Mouse (Mus musculus) stomach, embryonic 14.5 days (tissue): ENCODE results near the gene Inf2. TPM values are rescaled to one million over a fixed set of nuclear protein-coding genes. Genes with fewer than 3 reads are reported as not detected.
A peak's percentile ranks its signal among the peaks of the same experiment; 100 is the strongest.

Experiments
- ATAC-seq: fragments of 200-750 bp; cut with Nextera tagmentation; 2 replicates; pipeline ENCODE4 v1.8.0; 2017; ENCODE audit warnings: low read depth, moderate TSS enrichment; ENCODE audit not compliant: insufficient number of reproducible peaks, insufficient read depth, low FRiP score
- H3K27ac ChIP-seq: fragments of 300-500 bp; sonication (generic); 2 replicates; pipeline ENCODE4 v1.5.1; 2014; ENCODE audit warnings: mild to moderate bottlenecking, low read length, moderate library complexity, mixed read lengths
- H3K27me3 ChIP-seq: fragments of 300-500 bp; sonication (generic); 2 replicates; pipeline ENCODE4 v1.6.1; 2014; ENCODE audit warnings: low read length, control low read depth, mixed read lengths; ENCODE audit not compliant: control insufficient read depth, insufficient read depth
- H3K36me3 ChIP-seq: fragments of 300-500 bp; sonication (generic); 2 replicates; pipeline ENCODE4 v1.6.1; 2014; ENCODE audit warnings: mild to moderate bottlenecking, control low read depth, low read length, moderate library complexity, mixed read lengths; ENCODE audit not compliant: control insufficient read depth, insufficient read depth
- H3K4me1 ChIP-seq: fragments of 300-500 bp; sonication (generic); 2 replicates; pipeline ENCODE4 v1.6.1; 2014; ENCODE audit warnings: low read length, control low read depth, mixed read lengths; ENCODE audit not compliant: control insufficient read depth, insufficient read depth
- H3K4me2 ChIP-seq: fragments of 300-500 bp; sonication (generic); replicated peaks from 2 replicates; pipeline ENCODE4 v1.6.1; 2014; ENCODE audit warnings: low read depth, low read length, control low read depth
- H3K4me3 ChIP-seq: fragments of 300-500 bp; sonication (generic); 2 replicates; pipeline ENCODE4 v1.5.1; 2014; ENCODE audit warnings: low read depth, low read length, control low read depth
- H3K9ac ChIP-seq: fragments of 300-500 bp; sonication (generic); replicated peaks from 2 replicates; pipeline ENCODE4 v1.6.1; 2014; ENCODE audit warnings: low read depth, mild to moderate bottlenecking, control low read depth, low read length, moderate library complexity, mixed read lengths
- H3K9me3 ChIP-seq: fragments of 300-500 bp; sonication (generic); 2 replicates; pipeline ENCODE4 v1.6.1; 2016; ENCODE audit warnings: low read depth, low read length, control low read depth; ENCODE audit not compliant: control insufficient read depth
- WGBS: fragments of 180-500 bp; shearing (Covaris S2); extraction: QIAGEN DNeasy Blood & Tissue Kit; methylation state at CpG from one replicate; pipeline ENCODE4 v1.1.7; 2014; 5-methylcytosine and 5-hydroxymethylcytosine counted together
- polyA plus RNA-seq: library from polyadenylated mRNA; unstranded; fragments of >200 nt; fragmentation: Nextera tagmentation; extraction: Ambion mirVana; gene quantifications from 2 replicates; pipeline ENCODE4 v1.2.1, GENCODE M21; 2014

The Inf2 gene
- polyA plus RNA-seq, 1 experiment from 2014 or later: 5.0 TPM

GRCm38 (mm10) chr12:112621900-112622299 is 33.3 kb downstream of the Inf2 start:
- no peak overlapping the region for H3K4me3 ChIP-seq
- WGBS: 73% methylated on average over 3 of the region's 3 CpGs
- peaks cover 4% of the 10 kb centered on the region; the same call in 1 of the 2 replicates for H3K4me1 ChIP-seq
- H3K9ac ChIP-seq: no peak overlapping the region
- H3K9me3 ChIP-seq: no peaks in the 10 kb centered on the region
- H3K27ac ChIP-seq: no peak overlapping the region
- H3K4me2 ChIP-seq: no peak overlapping the region
- H3K27me3 ChIP-seq: peaks cover 16% of the 10 kb centered on the region; the same call in 1 of the 2 replicates
- no peak for ATAC-seq
- H3K36me3 ChIP-seq: no peaks in the 10 kb centered on the region

- Histone ChIP-seq H3K27ac (no peak overlapping the region), H3K9me3 (no peaks in the 10 kb centered on the region), H3K36me3 (no peaks in the 10 kb centered on the region), H3K27me3 (peaks cover 16% of the 10 kb centered on the region; the same call in 1 of the 2 replicates), H3K9ac (no peak overlapping the region), H3K4me1 (peaks cover 9% of the 10 kb centered on the region), H3K4me2 (no peak overlapping the region), H3K4me3 (no peak overlapping the region)
- no peak for ATAC-seq
- WGBS: 26% methylated on average over 2 of the region's 2 CpGs
Observed at GRCm38 (mm10) chr12:112623742-112624141, 35.2 kb downstream of the Inf2 start.

- Histone ChIP-seq H3K4me2 (no peak overlapping the region), H3K9me3 (no peaks in the 10 kb centered on the region), H3K27me3 (peaks cover 12% of the 10 kb centered on the region; the same call in 1 of the 2 replicates), H3K27ac (no peak overlapping the region), H3K4me1 (peaks cover 15% of the 10 kb centered on the region), H3K36me3 (no peaks in the 10 kb centered on the region), H3K9ac (no peak overlapping the region), H3K4me3 (no peak overlapping the region)
- no peak for ATAC-seq
- 70% methylated on average over 4 of the region's 4 CpGs for WGBS
Observed at GRCm38 (mm10) chr12:112625700-112626099, 37.1 kb downstream of the Inf2 start.

GRCm38 (mm10) chr12:112626455-112626854 is 37.9 kb downstream of the Inf2 start:
- Histone ChIP-seq H3K9me3 (no peaks in the 10 kb centered on the region), H3K9ac (no peak overlapping the region), H3K4me2 (no peak overlapping the region), H3K4me3 (no peak overlapping the region), H3K27me3 (peaks cover 5% of the 10 kb centered on the region; the same call in 1 of the 2 replicates), H3K36me3 (no peaks in the 10 kb centered on the region), H3K4me1 (peaks cover 16% of the 10 kb centered on the region), H3K27ac (no peak overlapping the region)
- 64% methylated on average over 6 of the region's 6 CpGs for WGBS
- ATAC-seq: no peak

GRCm38 (mm10) chr12:112627097-112627881 is 38.7 kb downstream of the Inf2 start:
- H3K4me3 ChIP-seq: no peak overlapping the region
- 0 out of 2 replicates have a peak, but pooled peaks cover 2% of the 10 kb centered on the region for H3K27me3 ChIP-seq
- H3K9ac ChIP-seq: no peak overlapping the region
- H3K4me2 ChIP-seq: no peak overlapping the region
- no peaks in the 10 kb centered on the region for H3K36me3 ChIP-seq
- WGBS: 62% methylated on average over 7 of the region's 7 CpGs
- H3K9me3 ChIP-seq: no peaks in the 10 kb centered on the region
- ATAC-seq: no peak
- H3K27ac ChIP-seq: no peak overlapping the region
- H3K4me1 ChIP-seq: peaks cover 25% of the 10 kb centered on the region

- no peak overlapping the region for H3K4me2 ChIP-seq
- H3K4me1 ChIP-seq: peaks cover 29% of the 10 kb centered on the region
- H3K27me3 ChIP-seq: 0 out of 2 replicates have a peak, but pooled peaks cover 2% of the 10 kb centered on the region
- H3K9me3 ChIP-seq: no peaks in the 10 kb centered on the region
- no peaks in the 10 kb centered on the region for H3K36me3 ChIP-seq
- 85% methylated on average over 6 of the region's 6 CpGs for WGBS
- no peak for ATAC-seq
- H3K27ac ChIP-seq: no peak overlapping the region
- no peak overlapping the region for H3K9ac ChIP-seq
- H3K4me3 ChIP-seq: no peak overlapping the region
Observed at GRCm38 (mm10) chr12:112628197-112628596, 39.6 kb downstream of the Inf2 start.

GRCm38 (mm10) chr12:112628928-112629721 is 40.5 kb downstream of the Inf2 start:
- peak; percentile 83 for ATAC-seq
- Histone ChIP-seq H3K27me3 (no peaks in the 10 kb centered on the region), H3K9ac (no peak overlapping the region), H3K4me3 (peak overlapping the region; percentile 2; the same call in 1 of the 2 replicates), H3K4me1 (peaks cover 29% of the 10 kb centered on the region), H3K4me2 (peak overlapping the region; percentile 27), H3K9me3 (no peaks in the 10 kb centered on the region), H3K36me3 (no peaks in the 10 kb centered on the region), H3K27ac (no peak overlapping the region)
- WGBS: 33% methylated on average over 19 of the region's 19 CpGs

GRCm38 (mm10) chr12:112630029-112630428 is 41.4 kb downstream of the Inf2 start:
- ATAC-seq: no peak
- no peaks in the 10 kb centered on the region for H3K36me3 ChIP-seq

More at GRCm38 (mm10) chr12:112630029-112630428, 41.4 kb downstream of the Inf2 start:
- no peaks in the 10 kb centered on the region for H3K9me3 ChIP-seq
- WGBS: 90% methylated on average over 12 of the region's 12 CpGs
- H3K4me3 ChIP-seq: no peak overlapping the region
- H3K9ac ChIP-seq: no peak overlapping the region
- H3K27me3 ChIP-seq: no peaks in the 10 kb centered on the region
- H3K4me2 ChIP-seq: no peak overlapping the region
- no peak overlapping the region for H3K27ac ChIP-seq
- H3K4me1 ChIP-seq: peaks cover 29% of the 10 kb centered on the region
